Mouse (Mus musculus) right cerebral cortex, adult 18-20 months (tissue): ENCODE results near the gene 4930564D02Rik.

ENCODE experiments used
- DNase-seq: peaks from one replicate; pipeline ENCODE4 v3.0.0; 2022; ENCODE audit warnings: mixed read lengths

The 4930564D02Rik gene

GRCm38 (mm10) chr3:105066544-105066943, at the start of gene 4930564D02Rik:
Gene 4930564D02Rik (plus strand): TSS chr3:105066844.
- DNase-seq, result no peak

- no peak for DNase-seq
Measured at GRCm38 (mm10) chr3:105017314-105017713, 49.3 kb upstream of the 4930564D02Rik start.

- DNase-seq, result no peak
Measured at GRCm38 (mm10) chr3:105018085-105018782, 48.4 kb upstream of the 4930564D02Rik start.

GRCm38 (mm10) chr3:105018783-105019105, 47.9 kb upstream of the 4930564D02Rik start:
- DNase-seq, result no peak

GRCm38 (mm10) chr3:105019826-105020692, 46.6 kb upstream of the 4930564D02Rik start:
- no peak for DNase-seq

GRCm38 (mm10) chr3:105023371-105024005, 43.2 kb upstream of the 4930564D02Rik start:
- DNase-seq, result no peak

GRCm38 (mm10) chr3:105036281-105036847, 30.3 kb upstream of the 4930564D02Rik start:
- DNase-seq, result peak; percentile 35

- no peak for DNase-seq
Measured at GRCm38 (mm10) chr3:105037240-105037770, 29.3 kb upstream of the 4930564D02Rik start.

DNA sequence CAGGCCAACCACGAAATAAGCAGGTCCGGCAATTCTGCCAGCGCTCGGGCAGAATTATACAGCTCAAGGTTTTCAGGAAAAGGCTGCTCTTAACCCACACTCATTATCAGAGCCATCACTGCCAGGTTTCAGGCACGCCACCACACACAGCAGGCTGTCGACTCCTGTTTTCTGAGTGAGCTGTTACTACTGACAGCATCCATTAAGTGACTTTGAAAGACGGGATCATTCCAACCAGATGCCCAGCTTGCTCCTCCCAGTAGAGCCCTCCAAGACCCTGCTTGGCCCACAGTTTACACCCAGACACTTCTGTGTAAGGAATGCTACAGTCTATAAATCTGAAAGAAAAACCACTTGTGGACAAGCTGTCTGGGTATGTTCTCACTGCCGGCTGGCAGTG, 26.6 kb upstream of the 4930564D02Rik start:
- no peak for DNase-seq

- DNase-seq, result peak; percentile 38
Measured at GRCm38 (mm10) chr3:105040983-105041625, 25.5 kb upstream of the 4930564D02Rik start.

- DNase-seq, result no peak
Measured at GRCm38 (mm10) chr3:105043746-105044145, 22.9 kb upstream of the 4930564D02Rik start.

DNA sequence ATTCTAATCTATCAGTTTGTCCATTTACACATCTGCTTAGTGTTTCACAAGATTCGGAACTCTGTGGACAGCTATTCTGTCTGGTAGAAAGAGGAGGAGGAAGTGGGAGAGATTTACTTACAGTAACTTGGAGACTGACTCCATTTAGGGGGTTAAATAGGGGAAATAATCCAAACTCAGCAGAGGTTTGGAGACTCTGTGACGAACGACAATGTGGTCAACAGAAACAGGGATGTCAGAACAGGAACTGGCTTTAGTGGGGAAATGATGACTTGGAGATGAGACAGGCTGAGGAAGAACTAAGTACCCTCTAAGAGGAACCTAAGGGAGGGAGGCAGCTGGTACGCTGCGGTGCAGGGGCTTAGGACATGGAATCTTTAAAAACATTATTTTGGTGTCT, 19.8 kb upstream of the 4930564D02Rik start:
- DNase-seq, result no peak

DNA sequence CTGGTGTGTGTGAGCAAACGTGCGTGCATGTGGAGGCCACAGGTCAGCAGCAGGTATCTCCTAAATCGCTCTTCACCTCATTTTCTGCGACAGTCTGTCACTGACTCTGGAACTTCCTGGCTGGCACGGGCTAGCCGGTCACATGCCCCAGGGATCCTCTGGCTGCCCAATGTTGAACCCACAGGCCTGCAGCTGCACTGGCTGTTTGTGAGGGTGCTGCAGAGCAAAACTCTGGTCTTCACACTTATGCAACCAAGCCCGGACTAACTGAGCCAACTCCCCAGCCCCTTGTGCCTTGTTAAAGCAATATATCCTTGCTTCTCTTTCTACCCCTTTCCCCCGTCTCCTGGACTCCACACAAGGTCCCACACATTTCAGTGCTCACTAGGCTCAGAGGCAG, 19.0 kb upstream of the 4930564D02Rik start:
- peak; percentile 31 for DNase-seq

DNA sequence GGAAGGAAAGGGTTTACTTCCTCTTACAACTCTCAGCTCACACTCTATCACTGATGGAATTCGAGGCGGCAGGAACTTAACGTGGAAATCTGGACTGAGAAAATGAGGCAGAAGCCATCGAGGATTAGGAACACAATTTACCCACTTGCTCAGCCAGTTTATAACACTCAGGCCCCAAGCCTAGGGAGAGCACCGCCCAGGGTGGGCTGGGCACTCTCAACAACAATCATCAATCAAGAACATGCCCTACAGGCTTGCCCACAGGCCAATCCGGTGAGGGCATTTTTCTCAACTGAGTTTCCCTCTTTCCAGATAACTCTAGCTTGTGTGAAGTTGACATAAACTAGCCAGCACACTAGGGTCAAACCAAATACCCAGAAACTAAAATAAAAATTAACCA, 16.8 kb upstream of the 4930564D02Rik start:
- no peak for DNase-seq

DNA sequence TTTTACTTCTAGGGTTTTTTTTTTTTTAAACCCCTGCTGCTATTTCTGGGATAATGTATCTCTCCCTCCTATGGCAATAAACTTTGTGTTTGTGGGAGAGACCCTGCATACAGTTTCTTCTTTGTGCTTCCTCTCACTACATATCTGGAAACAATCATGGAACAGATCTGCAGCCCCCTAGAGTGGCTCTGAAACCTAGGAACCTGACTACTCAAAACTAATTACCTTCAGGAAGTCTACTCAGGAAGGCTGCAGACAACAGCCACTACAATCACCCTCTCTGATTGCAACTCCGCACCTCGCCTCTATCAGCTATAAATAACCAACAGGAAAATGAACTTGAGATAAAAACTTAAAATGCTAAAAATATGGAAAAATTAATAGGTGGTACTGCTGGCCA, 15.5 kb upstream of the 4930564D02Rik start:
- DNase-seq, result no peak

GRCm38 (mm10) chr3:105052171-105052936, 14.3 kb upstream of the 4930564D02Rik start:
- DNase-seq, result no peak

DNA sequence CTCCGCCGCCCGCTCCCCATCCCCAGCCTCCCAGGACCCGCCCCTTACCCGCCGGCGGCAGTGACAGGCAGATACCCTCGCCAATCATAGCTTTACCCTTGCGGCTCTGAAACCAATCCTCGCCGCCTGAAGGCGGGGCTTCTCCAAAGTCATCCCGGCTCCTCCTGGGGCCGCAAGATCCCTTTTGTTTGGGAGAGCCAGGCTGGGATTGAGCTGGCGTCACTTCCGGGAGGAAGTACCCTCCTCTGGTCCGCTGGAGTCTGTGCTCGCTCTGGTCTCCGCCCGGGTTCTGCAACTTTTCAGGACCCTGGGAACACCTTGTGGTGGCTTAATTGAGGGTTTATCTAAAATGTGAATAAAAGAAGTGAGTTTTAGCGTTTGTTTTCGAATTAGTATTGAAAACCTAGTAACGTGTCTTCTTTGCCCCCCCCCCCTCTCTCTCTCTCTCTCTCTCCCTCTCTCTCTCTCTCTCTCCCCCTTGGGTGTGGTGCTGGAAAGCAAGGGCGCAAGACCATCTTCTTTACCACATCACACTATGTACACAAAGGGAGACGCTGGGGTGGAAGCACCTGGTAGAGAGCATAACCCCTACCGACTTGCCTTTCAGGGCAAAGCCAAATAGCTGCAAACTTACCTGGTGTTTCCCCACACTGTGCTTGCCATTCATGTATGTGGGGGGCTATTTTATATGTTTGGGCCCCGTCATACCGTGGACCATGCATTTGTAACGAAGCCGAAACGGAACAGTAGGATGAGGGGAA, 13.5 kb upstream of the 4930564D02Rik start, which contains the start of gene Cttnbp2nl:
Gene Cttnbp2nl, minus strand, starts transcription at position 210 of the 761 bp plus-strand sequence.
- peak; percentile 99 for DNase-seq

- DNase-seq, result no peak
Measured at GRCm38 (mm10) chr3:105053698-105054001, 13.0 kb upstream of the 4930564D02Rik start.

- DNase-seq, result peak; percentile 23
Measured at GRCm38 (mm10) chr3:105054952-105055351, 11.7 kb upstream of the 4930564D02Rik start.

- no peak for DNase-seq
Measured at GRCm38 (mm10) chr3:105055666-105056065, 11.0 kb upstream of the 4930564D02Rik start.
